ENCODE assay signal across 21 mouse cellular contexts in genomic region chr15:97748964-97749363, GRCm38 (mm10). TPM values are rescaled to one million over a fixed set of nuclear protein-coding genes. Genes with fewer than 3 reads are reported as not detected.
DNase-seq lines count a peak whose midpoint lies in the region; ATAC-seq and TF ChIP-seq lines count a peak whose summit lies in the region.
"Had no signal": no experiment of that assay in that cellular context is flagged by ENCODE, and none has a peak within 500 bp of the region (broad histone marks: within the 10 kb centered on the region; RNA-seq: fewer than 3 reads in every experiment).

No protein-coding gene starts in this region.

- H3K4me2 ChIP-seq in heart, embryonic 15.5 days = peak overlapping the region; percentile 9; the same call in 1 of the 2 replicates
- no peak overlapping the region for H3K4me2 ChIP-seq in hindbrain, embryonic 13.5 days
- no peak overlapping the region for H3K4me2 ChIP-seq in hindbrain, embryonic 16.5 days (ENCODE audit: low read length)
- H3K4me2 ChIP-seq in CH12.LX (ENCODE audit: insufficient read depth, low read depth, poor library complexity, severe bottlenecking) = no peak overlapping the region
- H3K4me2 ChIP-seq: embryonic facial prominence, embryonic 13.5 days had no signal

- 0 out of 2 replicates have a peak overlapping the region, but pooled peaks have one; percentile 20 for H3K9ac ChIP-seq in heart, embryonic 15.5 days
- no peak overlapping the region for H3K9ac ChIP-seq in hindbrain, embryonic 13.5 days
- no peak overlapping the region for H3K9ac ChIP-seq in hindbrain, embryonic 16.5 days (ENCODE audit: low read depth, low read length)
- H3K9ac ChIP-seq in CH12.LX (ENCODE audit: insufficient read depth, low read depth) = no peak overlapping the region
- H3K9ac ChIP-seq: embryonic facial prominence, embryonic 13.5 days had no signal

- H3K9me3 ChIP-seq in heart, embryonic 10.5 days = no peaks in the 10 kb centered on the region
- no peaks in the 10 kb centered on the region for H3K9me3 ChIP-seq in heart, embryonic 15.5 days (replicated peaks)
- H3K9me3 ChIP-seq in hindbrain, embryonic 13.5 days = no peaks in the 10 kb centered on the region
- H3K9me3 ChIP-seq in hindbrain, embryonic 16.5 days (ENCODE audit: control insufficient read depth, low read length) = no peaks in the 10 kb centered on the region
- H3K9me3 ChIP-seq in CH12.LX (replicated peaks; ENCODE audit: low read length) = no peaks in the 10 kb centered on the region
- H3K9me3 ChIP-seq: embryonic facial prominence, embryonic 13.5 days had no signal

- TF ChIP-seq RAD21 in CH12.LX (IDR thresholded peaks at IDR 0.05; ENCODE audit: low read depth, low read length) = no peak

- ATAC-seq in heart, embryonic 15.5 days (replicated peaks; ENCODE audit: insufficient number of reproducible peaks, insufficient read depth, low FRiP score, low read depth) = no peak
- ATAC-seq in hindbrain, embryonic 13.5 days (ENCODE audit: low FRiP score) = no peak
- ATAC-seq in hindbrain, embryonic 16.5 days = no peak
- ATAC-seq: forebrain, embryonic 14.5 days; hindbrain, postnatal 0 days had no signal

- no peak for TF ChIP-seq POLR2A in CH12.LX (IDR thresholded peaks at IDR 0.05; ENCODE audit: low read depth, low read length)

- WGBS in heart, embryonic 10.5 days = 83% methylated on average over 4 of the region's 4 CpGs
- 82% methylated on average over 4 of the region's 4 CpGs for WGBS in heart, embryonic 15.5 days
- 88% methylated on average over 4 of the region's 4 CpGs for WGBS in hindbrain, embryonic 13.5 days
- WGBS in hindbrain, embryonic 16.5 days = 85% methylated on average over 4 of the region's 4 CpGs

- dilution Hi-C loops in CH12.LX (cut with MboI; ENCODE audit: extremely low pct_ligation_motif_present, extremely low pct_unique_long_range_greater_than_20kb, low sequenced_read_pairs) = no loop called here

- no peaks in the 10 kb centered on the region for H3K27me3 ChIP-seq in heart, embryonic 10.5 days (ENCODE audit: insufficient read depth, poor library complexity, severe bottlenecking)
- H3K27me3 ChIP-seq in heart, embryonic 15.5 days = no peaks in the 10 kb centered on the region
- H3K27me3 ChIP-seq in hindbrain, embryonic 13.5 days = 0 out of 2 replicates have a peak, but pooled peaks cover 4% of the 10 kb centered on the region
- no peaks in the 10 kb centered on the region for H3K27me3 ChIP-seq in hindbrain, embryonic 16.5 days (replicated peaks; ENCODE audit: control insufficient read depth, insufficient read depth, low read length)
- no peaks in the 10 kb centered on the region for H3K27me3 ChIP-seq in CH12.LX (replicated peaks)
- H3K27me3 ChIP-seq: embryonic facial prominence, embryonic 13.5 days had no signal

- in situ Hi-C loops in CH12.LX (cut with MboI; ENCODE audit: low pct_ligation_motif_present, low pct_unique_long_range_greater_than_20kb, low sequenced_read_pairs) = no loop called here

- no peak overlapping the region for H3K4me3 ChIP-seq in heart, embryonic 10.5 days
- H3K4me3 ChIP-seq in heart, embryonic 15.5 days = no peak overlapping the region; the same call in 1 of the 2 replicates
- no peak overlapping the region for H3K4me3 ChIP-seq in hindbrain, embryonic 13.5 days
- H3K4me3 ChIP-seq in hindbrain, embryonic 16.5 days (ENCODE audit: low read length) = no peak overlapping the region
- H3K4me3 ChIP-seq in CH12.LX (replicated peaks in 1 of 3; ENCODE audit: low read depth in 2 of 3, low read length in 2 of 3, poor library complexity in 1 of 3) = no peak overlapping the region
- H3K4me3 ChIP-seq: embryonic facial prominence, embryonic 13.5 days had no signal

- peaks cover 28% of the 10 kb centered on the region; the same call in 1 of the 2 replicates for H3K36me3 ChIP-seq in heart, embryonic 10.5 days
- peaks cover 4% of the 10 kb centered on the region; the same call in 1 of the 2 replicates for H3K36me3 ChIP-seq in heart, embryonic 15.5 days
- no peaks in the 10 kb centered on the region for H3K36me3 ChIP-seq in hindbrain, embryonic 13.5 days
- H3K36me3 ChIP-seq in hindbrain, embryonic 16.5 days (ENCODE audit: control insufficient read depth, insufficient read depth, low read length) = no peaks in the 10 kb centered on the region
- peaks cover 3 to 31% of the 10 kb centered on the region in 2 experiments for H3K36me3 ChIP-seq in CH12.LX (replicated peaks in 1 of 2; ENCODE audit: control insufficient read depth in 1 of 2, insufficient read depth in 1 of 2, low read length in 1 of 2)

- no peak for TF ChIP-seq CTCF in CH12.LX (conservative IDR thresholded peaks at IDR 0.05 in 1 of 2, IDR thresholded peaks at IDR 0.05 in 1 of 2; ENCODE audit: low read depth in 2 of 2, low read length in 2 of 2)

- no peak for DNase-seq in heart, embryonic 10.5 days (ENCODE audit: low spot score)
- no peak for DNase-seq in heart, adult 8-10 months (ENCODE audit: low spot score)
- no peak for DNase-seq in heart, adult 9 months (ENCODE audit: low spot score in 2 of 2)
- no peak for DNase-seq in CH12.LX (ENCODE audit: extremely low read depth)
- DNase-seq in spleen, postnatal 4 days (ENCODE audit: low spot score in 2 of 2) = no peak
- DNase-seq: adrenal gland, adult 2 months; adrenal gland, postnatal 25 days; cerebellum, adult 18-20 months; cerebellum, adult 9-11 months; cerebellum, postnatal 36 days; gastrocnemius, postnatal 36 days; heart, adult 11 months; kidney, adult 11 months; kidney, adult 9 months had no signal

- peaks cover 62% of the 10 kb centered on the region for H3K4me1 ChIP-seq in heart, embryonic 10.5 days
- H3K4me1 ChIP-seq in heart, embryonic 15.5 days (replicated peaks) = peaks cover 68% of the 10 kb centered on the region
- peaks cover 35% of the 10 kb centered on the region for H3K4me1 ChIP-seq in hindbrain, embryonic 13.5 days (replicated peaks)
- peaks cover 6% of the 10 kb centered on the region for H3K4me1 ChIP-seq in hindbrain, embryonic 16.5 days (ENCODE audit: control insufficient read depth, insufficient read depth, low read depth, low read length)
- H3K4me1 ChIP-seq in CH12.LX (ENCODE audit: control insufficient read depth in 1 of 2, insufficient read depth in 2 of 2) = peaks cover 29 to 53% of the 10 kb centered on the region in 2 experiments

- H3K79me2 ChIP-seq in CH12.LX (replicated peaks; ENCODE audit: control insufficient read depth, extremely low read depth, insufficient read depth, poor library complexity, severe bottlenecking) = no peaks in the 10 kb centered on the region

- TF ChIP-seq EP300 in CH12.LX (IDR thresholded peaks at IDR 0.05; ENCODE audit: low read length) = no peak

- H3K27ac ChIP-seq in heart, embryonic 10.5 days = 0 out of 2 replicates have a peak overlapping the region, but pooled peaks have one; percentile 72
- H3K27ac ChIP-seq in heart, embryonic 15.5 days = peak overlapping the region; percentile 61; the same call in 1 of the 2 replicates
- H3K27ac ChIP-seq in hindbrain, embryonic 13.5 days = 0 out of 2 replicates have a peak overlapping the region, but pooled peaks have one; percentile 14
- H3K27ac ChIP-seq in hindbrain, embryonic 16.5 days (ENCODE audit: low read depth, low read length) = no peak overlapping the region
- no peak overlapping the region for H3K27ac ChIP-seq in CH12.LX (ENCODE audit: insufficient read depth, low read depth)
- H3K27ac ChIP-seq: embryonic facial prominence, embryonic 13.5 days; hindbrain, postnatal 0 days had no signal

TF ChIP-seq in CH12.LX, 34 proteins besides CTCF, POLR2A, EP300 and RAD21 (continues in another document):
- TF ChIP-seq ZKSCAN1 (IDR thresholded peaks at IDR 0.05; ENCODE audit: borderline replicate concordance, low read depth, low read length) = peak; percentile 26; the same call in 1 of the 2 replicates

RNA-seq across cellular contexts. Expression of gene Endou, which starts 17.8 kb away (rescaled TPM):
- polyA plus RNA-seq in heart, embryonic 10.5 days (2016; fragmentation: Nextera tagmentation; extraction: Ambion mirVana) = 0.11 and 0.18 TPM in 2 replicates
- total RNA-seq in heart, adult 8-10 months (2022) = 1 to 10 TPM; 1.3 to 2.3 (median 1.7) TPM
- polyA plus RNA-seq in heart, embryonic 15.5 days (2015; fragmentation: Nextera tagmentation; extraction: Ambion mirVana) = 0.86 and 3.5 TPM in 2 replicates
- polyA plus RNA-seq in hindbrain, embryonic 13.5 days (2015; fragmentation: Nextera tagmentation; extraction: Ambion mirVana) = 0.21 and 0.29 TPM in 2 replicates
- polyA plus RNA-seq in hindbrain, embryonic 16.5 days (2015; fragmentation: Nextera tagmentation; extraction: Ambion mirVana) = 0.14 and 0.41 TPM in 2 replicates
- total RNA-seq in CH12.LX (2012; rRNA removed) = 38.9 and 49.5 TPM in 2 replicates
- total RNA-seq in CH12.LX (2014; rRNA removed) = 60.5 and 66.9 TPM in 2 replicates
- polyA plus RNA-seq in CH12.LX (2012; ENCODE audit: insufficient read length, low read depth) = 64.0 and 69.8 TPM in 2 replicates
- polyA plus RNA-seq: intestine, embryonic 14.5 days had no signal

RNA-seq across cellular contexts. Expression of gene Rapgef3, which starts 18.8 kb away (rescaled TPM):
- polyA plus RNA-seq in heart, embryonic 10.5 days (2016; fragmentation: Nextera tagmentation; extraction: Ambion mirVana) = 10.2 and 13.4 TPM in 2 replicates
- 10 to 100 TPM; 20.5 to 27.4 (median 23.8) TPM for total RNA-seq in heart, adult 8-10 months (2022)
- polyA plus RNA-seq in heart, embryonic 15.5 days (2015; fragmentation: Nextera tagmentation; extraction: Ambion mirVana) = 20.0 and 24.0 TPM in 2 replicates
- polyA plus RNA-seq in hindbrain, embryonic 13.5 days (2015; fragmentation: Nextera tagmentation; extraction: Ambion mirVana) = 10.4 and 10.8 TPM in 2 replicates
- 17.8 and 18.4 TPM in 2 replicates for polyA plus RNA-seq in hindbrain, embryonic 16.5 days (2015; fragmentation: Nextera tagmentation; extraction: Ambion mirVana)
- 2.8 and 3.4 TPM in 2 replicates for total RNA-seq in CH12.LX (2012; rRNA removed)
- total RNA-seq in CH12.LX (2014; rRNA removed) = 2.2 and 3.2 TPM in 2 replicates
- polyA plus RNA-seq in CH12.LX (2012; ENCODE audit: insufficient read length, low read depth) = 1.7 and 2.5 TPM in 2 replicates

RNA-seq across cellular contexts. Expression of gene Slc48a1, which starts 29.4 kb away (rescaled TPM):
- polyA plus RNA-seq in heart, embryonic 10.5 days (2016; fragmentation: Nextera tagmentation; extraction: Ambion mirVana) = 32.1 and 41.1 TPM in 2 replicates
- total RNA-seq in heart, adult 8-10 months (2022) = 10 to 100 TPM; 63.6 to 76.6 (median 67.9) TPM
- polyA plus RNA-seq in heart, embryonic 15.5 days (2015; fragmentation: Nextera tagmentation; extraction: Ambion mirVana) = 64.3 and 76.8 TPM in 2 replicates
- polyA plus RNA-seq in hindbrain, embryonic 13.5 days (2015; fragmentation: Nextera tagmentation; extraction: Ambion mirVana) = 59.8 and 62.9 TPM in 2 replicates
- 118 and 122 TPM in 2 replicates for polyA plus RNA-seq in hindbrain, embryonic 16.5 days (2015; fragmentation: Nextera tagmentation; extraction: Ambion mirVana)
- total RNA-seq in CH12.LX (2012; rRNA removed) (35.0 and 39.4 TPM in 2 replicates), CH12.LX (2014; rRNA removed) (23.2 and 25.4 TPM in 2 replicates)
- 50.6 and 56.0 TPM in 2 replicates for polyA plus RNA-seq in CH12.LX (2012; ENCODE audit: insufficient read length, low read depth)

RNA-seq across cellular contexts. Expression of gene Rpap3, which starts 43.3 kb away (rescaled TPM):
- polyA plus RNA-seq in heart, embryonic 10.5 days (2016; fragmentation: Nextera tagmentation; extraction: Ambion mirVana) = 24.0 and 27.1 TPM in 2 replicates
- 10 to 100 TPM; 13.4 to 17.9 (median 15.3) TPM for total RNA-seq in heart, adult 8-10 months (2022)
- 16.8 and 18.7 TPM in 2 replicates for polyA plus RNA-seq in heart, embryonic 15.5 days (2015; fragmentation: Nextera tagmentation; extraction: Ambion mirVana)
- polyA plus RNA-seq in hindbrain, embryonic 13.5 days (2015; fragmentation: Nextera tagmentation; extraction: Ambion mirVana) = 35.6 TPM in 2 replicates
- 32.8 and 33.8 TPM in 2 replicates for polyA plus RNA-seq in hindbrain, embryonic 16.5 days (2015; fragmentation: Nextera tagmentation; extraction: Ambion mirVana)
- 43.1 and 51.8 TPM in 2 replicates for total RNA-seq in CH12.LX (2012; rRNA removed)
- 73.7 and 88.8 TPM in 2 replicates for total RNA-seq in CH12.LX (2014; rRNA removed)
- 69.1 and 83.7 TPM in 2 replicates for polyA plus RNA-seq in CH12.LX (2012; ENCODE audit: insufficient read length, low read depth)

Comparison
In these comparisons a context has a peak if more than half of its experiments do, and no peak if none do; other contexts are left out.
1. H3K27ac ChIP-seq: peak in heart, embryonic 10.5 days (single experiment), heart, embryonic 15.5 days (single experiment) and hindbrain, embryonic 13.5 days (single experiment); none in hindbrain, embryonic 16.5 days (single experiment) and CH12.LX (single experiment).
2. RNA of gene Endou, which starts 17.8 kb away (polyA plus RNA-seq): 64.0 to 69.8 TPM in CH12.LX; 0.86 to 3.5 TPM in heart, embryonic 15.5 days, 0.21 to 0.29 TPM in hindbrain, embryonic 13.5 days, 0.14 to 0.41 TPM in hindbrain, embryonic 16.5 days and 0.11 to 0.18 TPM in heart, embryonic 10.5 days; every median in the first group is over 10 times any median in the second.